31 mouse cellular contexts compared by ENCODE assay signal in genomic region chr9:60010285-60010684, GRCm38 (mm10). TPM values are rescaled to one million over a fixed set of nuclear protein-coding genes. Genes with fewer than 3 reads are reported as not detected.
DNase-seq lines count a peak whose midpoint lies in the region; ATAC-seq and TF ChIP-seq lines count a peak whose summit lies in the region.
"Had no signal": no experiment of that assay in that cellular context is flagged by ENCODE, and none has a peak within 500 bp of the region (broad histone marks: within the 10 kb centered on the region; RNA-seq: fewer than 3 reads in every experiment).

No protein-coding gene starts in this region.

- DNase-seq in embryonic facial prominence, embryonic 14.5 days (ENCODE audit: low spot score), result peak; percentile 56
- DNase-seq in embryonic facial prominence, embryonic 10.5 days (ENCODE audit: low spot score), result no peak
- no peak for DNase-seq in layer of hippocampus, adult 2 months (ENCODE audit: low spot score in 2 of 2)
- no peak for DNase-seq in layer of hippocampus, postnatal 25 days (ENCODE audit: extremely low spot score in 1 of 2, low spot score in 1 of 2)
- peak; percentile 37 for DNase-seq in midbrain, embryonic 11.5 days (ENCODE audit: low spot score, missing footprints)
- DNase-seq in midbrain, embryonic 10.5 days (ENCODE audit: low spot score), result no peak
- DNase-seq: adrenal gland, adult 8-10 months; adrenal gland, postnatal 25 days; cerebellum, adult 11-12 months; cerebellum, adult 8-10 months; cerebellum, postnatal 36 days; embryo, embryonic 11 days; gastrocnemius, adult 2 months; gastrocnemius, postnatal 14 days; heart, adult 11 months had no signal

- TF ChIP-seq CTCF in layer of hippocampus, adult 2 months (conservative IDR thresholded peaks at IDR 0.05), result no peak

- no peak overlapping the region for H3K9ac ChIP-seq in embryonic facial prominence, embryonic 14.5 days (ENCODE audit: low read depth, low read length)
- H3K9ac ChIP-seq in midbrain, embryonic 11.5 days (ENCODE audit: low read length), result no peak overlapping the region
- H3K9ac ChIP-seq: forebrain, embryonic 12.5 days; hindbrain, embryonic 13.5 days had no signal

- ATAC-seq in embryonic facial prominence, embryonic 14.5 days (ENCODE audit: low read depth), result peak; percentile 57
- no peak for ATAC-seq in midbrain, embryonic 11.5 days (ENCODE audit: low FRiP score)
- ATAC-seq: activated CD4-positive, CD25-positive, alpha-beta regulatory T cell, adult 4 months; forebrain, embryonic 16.5 days; hindbrain, embryonic 16.5 days; inflammation-experienced regulatory T-cells, adult 6 months had no signal

- no peaks in the 10 kb centered on the region for H3K9me3 ChIP-seq in embryonic facial prominence, embryonic 14.5 days (ENCODE audit: control insufficient read depth, low read length)
- no peaks in the 10 kb centered on the region for H3K9me3 ChIP-seq in embryonic facial prominence, embryonic 10.5 days
- H3K9me3 ChIP-seq in midbrain, embryonic 11.5 days (ENCODE audit: control insufficient read depth, low read length), result no peaks in the 10 kb centered on the region
- no peaks in the 10 kb centered on the region for H3K9me3 ChIP-seq in midbrain, embryonic 10.5 days (replicated peaks)
- H3K9me3 ChIP-seq: forebrain, embryonic 12.5 days; hindbrain, embryonic 13.5 days had no signal

- 0 out of 2 replicates have a peak, but pooled peaks cover 9% of the 10 kb centered on the region for H3K4me1 ChIP-seq in embryonic facial prominence, embryonic 14.5 days (ENCODE audit: control insufficient read depth, insufficient read depth, low read length)
- H3K4me1 ChIP-seq in embryonic facial prominence, embryonic 10.5 days, result peaks cover 17% of the 10 kb centered on the region
- no peaks in the 10 kb centered on the region for H3K4me1 ChIP-seq in midbrain, embryonic 11.5 days (ENCODE audit: control insufficient read depth, insufficient read depth, low read length)
- peaks cover under 1% of the 10 kb centered on the region; the same call in 1 of the 2 replicates for H3K4me1 ChIP-seq in midbrain, embryonic 10.5 days

- no peaks in the 10 kb centered on the region for H3K27me3 ChIP-seq in embryonic facial prominence, embryonic 14.5 days (replicated peaks; ENCODE audit: control insufficient read depth, insufficient read depth, low read length)
- no peaks in the 10 kb centered on the region for H3K27me3 ChIP-seq in embryonic facial prominence, embryonic 10.5 days (replicated peaks; ENCODE audit: low read depth, poor library complexity, severe bottlenecking)
- H3K27me3 ChIP-seq in midbrain, embryonic 11.5 days (ENCODE audit: control insufficient read depth, insufficient read depth, low read length), result no peaks in the 10 kb centered on the region
- no peaks in the 10 kb centered on the region for H3K27me3 ChIP-seq in midbrain, embryonic 10.5 days (ENCODE audit: low read depth, poor library complexity, severe bottlenecking)
- H3K27me3 ChIP-seq: forebrain, embryonic 12.5 days; hindbrain, embryonic 13.5 days had no signal

- H3K4me3 ChIP-seq in embryonic facial prominence, embryonic 14.5 days (ENCODE audit: low read depth, low read length), result no peak overlapping the region
- no peak overlapping the region for H3K4me3 ChIP-seq in embryonic facial prominence, embryonic 10.5 days
- H3K4me3 ChIP-seq in layer of hippocampus, adult 2 months, result no peak overlapping the region
- H3K4me3 ChIP-seq in midbrain, embryonic 11.5 days (ENCODE audit: low read depth, low read length), result no peak overlapping the region
- H3K4me3 ChIP-seq in midbrain, embryonic 10.5 days, result no peak overlapping the region
- H3K4me3 ChIP-seq: erythroblast, embryonic 14.5 days; forebrain, embryonic 12.5 days; gastrocnemius, adult 2 months; hindbrain, embryonic 13.5 days had no signal

- 86% methylated on average over 1 of the region's 1 CpGs for WGBS in embryonic facial prominence, embryonic 14.5 days
- 85% methylated on average over 1 of the region's 1 CpGs for WGBS in embryonic facial prominence, embryonic 10.5 days
- WGBS in midbrain, embryonic 11.5 days, result 71% methylated on average over 1 of the region's 1 CpGs
- 75% methylated on average over 1 of the region's 1 CpGs for WGBS in midbrain, embryonic 10.5 days

- no peaks in the 10 kb centered on the region for H3K36me3 ChIP-seq in embryonic facial prominence, embryonic 14.5 days (ENCODE audit: control insufficient read depth, insufficient read depth, low read length)
- no peaks in the 10 kb centered on the region for H3K36me3 ChIP-seq in embryonic facial prominence, embryonic 10.5 days (replicated peaks)
- H3K36me3 ChIP-seq in midbrain, embryonic 11.5 days (ENCODE audit: control insufficient read depth, insufficient read depth, low read length), result no peaks in the 10 kb centered on the region
- no peaks in the 10 kb centered on the region for H3K36me3 ChIP-seq in midbrain, embryonic 10.5 days
- H3K36me3 ChIP-seq: forebrain, embryonic 12.5 days; hindbrain, embryonic 13.5 days had no signal

- no peak overlapping the region for H3K27ac ChIP-seq in embryonic facial prominence, embryonic 14.5 days (replicated peaks; ENCODE audit: low read depth, low read length)
- H3K27ac ChIP-seq in embryonic facial prominence, embryonic 10.5 days (replicated peaks), result no peak overlapping the region
- H3K27ac ChIP-seq in layer of hippocampus, adult 2 months, result peak overlapping the region; percentile 53; the same call in 1 of the 2 replicates
- H3K27ac ChIP-seq in midbrain, embryonic 11.5 days (ENCODE audit: low read depth, low read length), result no peak overlapping the region
- no peak overlapping the region for H3K27ac ChIP-seq in midbrain, embryonic 10.5 days (replicated peaks)
- H3K27ac ChIP-seq: forebrain, embryonic 12.5 days; gastrocnemius, adult 2 months; hindbrain, embryonic 13.5 days had no signal

- H3K4me2 ChIP-seq in embryonic facial prominence, embryonic 14.5 days (ENCODE audit: low read depth, low read length), result no peak overlapping the region
- H3K4me2 ChIP-seq in midbrain, embryonic 11.5 days, result no peak overlapping the region
- H3K4me2 ChIP-seq: forebrain, embryonic 12.5 days; heart, embryonic 11.5 days; hindbrain, embryonic 13.5 days had no signal

RNA-seq across cellular contexts. Expression of gene Nr2e3, which starts 49.8 kb away (rescaled TPM):
- 0.41 and 0.60 TPM in 2 replicates for polyA plus RNA-seq in embryonic facial prominence, embryonic 14.5 days (2014; fragmentation: Nextera tagmentation; extraction: Ambion mirVana)
- 0.21 and 0.51 TPM in 2 replicates for polyA plus RNA-seq in embryonic facial prominence, embryonic 10.5 days (2016; fragmentation: Nextera tagmentation; extraction: Ambion mirVana)
- total RNA-seq in layer of hippocampus, adult 2 months (2021), result not detected
- not detected for total RNA-seq in layer of hippocampus, postnatal 25 days (2021)
- polyA plus RNA-seq in midbrain, embryonic 11.5 days (2014; fragmentation: Nextera tagmentation; extraction: Ambion mirVana), result not detected in 2 replicates
- 0.06 TPM in 1 of 2 replicates, not detected in the other for polyA plus RNA-seq in midbrain, embryonic 10.5 days (2016; fragmentation: Nextera tagmentation; extraction: Ambion mirVana)
- total RNA-seq: adrenal gland, adult 8-10 months; adrenal gland, postnatal 25 days; gastrocnemius, adult 2 months; gastrocnemius, postnatal 14 days; gastrocnemius, postnatal 4 days; heart, adult 8-10 months; heart, postnatal 25 days; hematopoietic stem cell, adult 5-6 weeks had no signal
- polyA plus RNA-seq: activated CD4-positive, CD25-positive, alpha-beta regulatory T cell, adult 4 months; cortical plate, adult 2 months; erythroblast, embryonic 14.5 days; forebrain, embryonic 16.5 days; frontal cortex, adult 2 months; heart, embryonic 11.5 days; heart, embryonic 14.5 days; heart, postnatal 0 days; hindbrain, embryonic 13.5 days; hindbrain, embryonic 16.5 days; inflammation-experienced regulatory T-cells, adult 6 months had no signal

Comparison
In these comparisons a context has a peak if more than half of its experiments do, and no peak if none do; other contexts are left out.
1. DNase-seq: peak in embryonic facial prominence, embryonic 14.5 days (single experiment) and midbrain, embryonic 11.5 days (single experiment); none in embryonic facial prominence, embryonic 10.5 days (single experiment), layer of hippocampus, adult 2 months (0 of 2), layer of hippocampus, postnatal 25 days (0 of 2) and midbrain, embryonic 10.5 days (single experiment).